Mouse (Mus musculus): ENCODE results near the gene Moap1.

DNA sequence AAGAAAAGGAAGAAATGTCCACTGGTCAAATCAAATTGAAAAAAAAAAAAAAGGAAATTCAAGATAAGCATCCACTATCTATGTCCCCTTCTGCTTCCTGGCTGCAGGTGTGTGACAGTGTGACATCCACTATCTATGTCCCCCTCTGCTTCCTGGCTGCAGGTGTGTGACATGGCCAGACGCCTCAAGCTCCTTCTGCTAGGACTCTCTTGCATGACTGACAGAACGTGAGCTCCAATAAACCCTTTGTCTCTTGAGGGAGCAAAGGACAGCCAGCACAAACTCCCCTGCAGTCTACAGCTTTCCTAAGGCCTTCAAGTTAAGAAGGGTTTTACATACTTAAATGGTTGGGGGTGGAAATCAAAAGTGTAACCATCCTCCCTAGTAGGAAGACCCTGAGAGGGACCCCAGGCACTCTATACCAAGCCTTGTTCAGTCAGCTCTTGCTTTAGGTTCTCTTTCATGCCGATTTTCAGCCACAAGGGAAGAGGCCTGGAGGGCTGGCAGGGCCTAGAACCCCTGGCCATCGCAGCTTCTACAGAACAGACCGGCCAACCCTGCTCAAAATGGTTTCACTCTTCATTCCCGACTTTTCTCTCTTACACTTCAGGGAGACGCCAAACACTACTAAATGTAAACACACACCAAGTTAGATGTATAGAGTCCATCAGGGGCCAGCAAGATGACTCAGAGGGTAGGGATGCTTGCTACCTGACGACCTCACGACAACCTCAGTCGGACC, 28.6 kb downstream of the Moap1 start:
- TF ChIP-seq CTCF (conservative IDR thresholded peaks at IDR 0.05; ENCODE audit: low read length) (no peak), POU5F1 (IDR thresholded peaks at IDR 0.05; ENCODE audit: borderline replicate concordance, low read length) (no peak)
